Mouse (Mus musculus): ENCODE data around the gene Col27a1. TPM values are rescaled to one million over a fixed set of nuclear protein-coding genes. Genes with fewer than 3 reads are reported as not detected.

Gene Col27a1
- polyA plus RNA-seq, 1 experiment from 2014 or later, result 2.1 TPM

DNA sequence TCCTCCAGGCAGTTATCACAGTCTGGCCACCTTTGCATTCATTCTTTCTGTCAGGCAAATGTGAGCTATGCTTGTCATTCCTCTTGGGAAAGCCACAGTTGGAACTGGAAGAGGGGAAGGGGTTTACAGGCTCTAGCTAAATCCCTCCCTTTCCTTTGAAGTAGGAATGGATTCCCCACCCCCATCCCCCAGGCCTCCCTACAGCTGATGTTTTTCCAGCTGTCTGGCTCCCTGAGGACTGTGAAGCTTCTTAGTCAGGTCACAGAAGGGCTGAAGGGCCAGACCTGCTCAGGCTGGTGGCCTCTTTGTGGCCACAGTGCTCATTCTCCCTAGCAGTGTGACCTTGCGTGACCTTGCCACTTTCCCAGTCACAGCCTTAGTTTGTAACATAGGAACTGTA, 49.1 kb downstream of the Col27a1 start:
- Histone ChIP-seq H3K36me3 (ENCODE audit: control insufficient read depth, insufficient read depth) (no peaks in the 10 kb centered on the region), H3K4me1 (ENCODE audit: control insufficient read depth, low read depth, low read length) (no peaks in the 10 kb centered on the region), H3K9ac (ENCODE audit: low read depth, low read length) (no peak overlapping the region), H3K4me2 (ENCODE audit: low read depth, low read length) (no peak overlapping the region), H3K4me3 (ENCODE audit: low read depth, low read length) (no peak overlapping the region), H3K27ac (ENCODE audit: low read length) (no peak overlapping the region), H3K9me3 (replicated peaks; ENCODE audit: control insufficient read depth, low read length) (no peaks in the 10 kb centered on the region), H3K27me3 (ENCODE audit: control insufficient read depth, insufficient read depth, low read depth, low read length) (no peaks in the 10 kb centered on the region)
- WGBS (ENCODE audit: insufficient replicate concordance), result 65% methylated on average over 1 of the region's 1 CpGs
- no peak for ATAC-seq (ENCODE audit: low read depth)

DNA sequence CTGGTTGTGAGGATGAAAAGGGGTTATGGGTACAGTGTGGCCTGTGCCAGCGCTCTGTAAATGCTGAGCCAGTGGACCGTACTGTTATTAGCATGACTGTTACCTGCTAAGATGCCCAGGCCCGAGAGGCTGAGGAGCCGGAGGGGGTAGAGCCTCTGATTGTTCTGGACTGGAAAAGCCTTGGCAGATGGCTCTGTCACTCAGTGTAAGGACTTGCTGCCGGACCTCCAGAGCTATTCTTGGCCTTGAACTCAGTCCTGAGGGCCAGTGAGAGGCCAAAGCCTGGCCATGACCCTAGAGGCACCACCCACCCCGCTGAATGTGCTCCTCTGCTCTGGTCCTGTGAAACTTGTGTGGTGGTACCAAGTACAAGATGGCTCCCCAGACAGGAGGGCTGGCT, 52.5 kb downstream of the Col27a1 start:
- Histone ChIP-seq H3K4me1 (ENCODE audit: control insufficient read depth, low read depth, low read length) (no peaks in the 10 kb centered on the region), H3K9ac (ENCODE audit: low read depth, low read length) (no peak overlapping the region), H3K27me3 (ENCODE audit: control insufficient read depth, insufficient read depth, low read depth, low read length) (no peaks in the 10 kb centered on the region), H3K4me3 (ENCODE audit: low read depth, low read length) (no peak overlapping the region), H3K9me3 (replicated peaks; ENCODE audit: control insufficient read depth, low read length) (no peaks in the 10 kb centered on the region), H3K4me2 (ENCODE audit: low read depth, low read length) (no peak overlapping the region), H3K27ac (ENCODE audit: low read length) (no peak overlapping the region), H3K36me3 (ENCODE audit: control insufficient read depth, insufficient read depth) (no peaks in the 10 kb centered on the region)
- no peak for ATAC-seq (ENCODE audit: low read depth)
- WGBS (ENCODE audit: insufficient replicate concordance), result 65% methylated on average over 6 of the region's 6 CpGs

DNA sequence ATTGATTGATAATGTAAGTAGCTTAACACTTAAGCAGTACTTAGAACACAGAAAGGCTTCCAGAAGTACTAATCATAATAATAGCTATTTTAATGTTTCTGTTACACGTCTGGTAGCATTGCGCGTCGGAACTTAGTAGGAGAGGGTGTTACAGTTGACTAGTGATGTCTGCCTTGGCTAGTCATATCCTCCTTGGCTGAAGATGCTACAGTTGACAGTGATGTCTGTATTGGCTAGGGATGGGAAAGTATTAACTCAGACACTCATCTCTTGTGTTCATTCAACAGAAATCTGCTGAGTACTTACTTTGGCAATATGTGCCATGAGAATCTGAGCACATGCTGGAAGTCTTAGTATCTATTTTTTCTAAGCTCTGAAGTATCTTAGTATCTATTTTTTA, 53.3 kb downstream of the Col27a1 start:
- Histone ChIP-seq H3K4me2 (ENCODE audit: low read depth, low read length) (no peak overlapping the region), H3K27me3 (ENCODE audit: control insufficient read depth, insufficient read depth, low read depth, low read length) (no peaks in the 10 kb centered on the region), H3K9ac (ENCODE audit: low read depth, low read length) (no peak overlapping the region), H3K36me3 (ENCODE audit: control insufficient read depth, insufficient read depth) (no peaks in the 10 kb centered on the region), H3K4me3 (ENCODE audit: low read depth, low read length) (no peak overlapping the region), H3K4me1 (ENCODE audit: control insufficient read depth, low read depth, low read length) (no peaks in the 10 kb centered on the region), H3K27ac (ENCODE audit: low read length) (no peak overlapping the region), H3K9me3 (replicated peaks; ENCODE audit: control insufficient read depth, low read length) (no peaks in the 10 kb centered on the region)
- 75% methylated on average over 4 of the region's 4 CpGs for WGBS (ENCODE audit: insufficient replicate concordance)
- ATAC-seq (ENCODE audit: low read depth), result no peak

DNA sequence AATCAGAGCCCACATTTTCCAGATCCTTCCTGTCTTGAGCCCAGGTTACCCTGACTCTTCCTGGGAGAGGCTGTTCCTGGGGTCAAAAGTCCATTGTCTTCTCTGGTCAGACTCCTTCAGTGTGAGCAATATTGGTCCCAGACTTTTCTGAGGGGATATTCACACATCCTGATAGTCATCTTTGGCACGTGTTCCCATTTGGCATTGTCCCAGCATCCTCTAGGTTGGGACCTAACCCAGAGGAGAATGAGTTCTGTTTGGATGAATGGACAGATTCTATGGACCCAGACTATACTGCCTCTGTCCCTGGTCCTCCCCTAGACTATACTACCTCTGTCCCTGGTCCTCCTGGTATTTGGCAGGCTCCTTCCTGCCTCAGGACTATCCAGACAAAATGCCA, 53.8 kb downstream of the Col27a1 start:
- Histone ChIP-seq H3K4me2 (ENCODE audit: low read depth, low read length) (no peak overlapping the region), H3K4me3 (ENCODE audit: low read depth, low read length) (no peak overlapping the region), H3K36me3 (ENCODE audit: control insufficient read depth, insufficient read depth) (no peaks in the 10 kb centered on the region), H3K27ac (ENCODE audit: low read length) (no peak overlapping the region), H3K9me3 (replicated peaks; ENCODE audit: control insufficient read depth, low read length) (no peaks in the 10 kb centered on the region), H3K27me3 (ENCODE audit: control insufficient read depth, insufficient read depth, low read depth, low read length) (no peaks in the 10 kb centered on the region), H3K9ac (ENCODE audit: low read depth, low read length) (no peak overlapping the region), H3K4me1 (ENCODE audit: control insufficient read depth, low read depth, low read length) (no peaks in the 10 kb centered on the region)
- 41% methylated on average over 1 of the region's 1 CpGs for WGBS (ENCODE audit: insufficient replicate concordance)
- no peak for ATAC-seq (ENCODE audit: low read depth)

DNA sequence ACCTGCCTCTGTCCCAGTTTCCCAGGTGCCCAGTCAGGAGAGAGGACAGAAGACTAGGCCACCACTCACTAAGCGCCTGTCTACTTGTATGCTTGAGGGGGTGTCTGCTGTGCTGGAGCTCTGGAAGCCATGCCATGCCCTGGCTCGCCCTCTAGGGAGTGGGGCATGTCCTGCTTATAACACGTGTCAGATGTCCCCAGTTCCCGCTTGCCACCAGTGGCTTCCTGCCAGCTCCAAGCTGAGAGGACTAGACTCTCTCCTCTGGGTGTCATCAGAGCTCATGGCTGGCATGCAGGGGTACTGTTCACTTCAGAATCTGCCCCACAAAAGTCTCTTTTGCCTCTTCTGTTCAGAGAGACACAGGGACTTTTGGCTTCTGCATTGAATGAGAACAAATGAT, 55.0 kb downstream of the Col27a1 start:
- Histone ChIP-seq H3K27me3 (ENCODE audit: control insufficient read depth, insufficient read depth, low read depth, low read length) (no peaks in the 10 kb centered on the region), H3K36me3 (ENCODE audit: control insufficient read depth, insufficient read depth) (no peaks in the 10 kb centered on the region), H3K27ac (ENCODE audit: low read length) (no peak overlapping the region), H3K4me3 (ENCODE audit: low read depth, low read length) (no peak overlapping the region), H3K9me3 (replicated peaks; ENCODE audit: control insufficient read depth, low read length) (no peaks in the 10 kb centered on the region), H3K9ac (ENCODE audit: low read depth, low read length) (no peak overlapping the region), H3K4me2 (ENCODE audit: low read depth, low read length) (no peak overlapping the region), H3K4me1 (ENCODE audit: control insufficient read depth, low read depth, low read length) (no peaks in the 10 kb centered on the region)
- ATAC-seq (ENCODE audit: low read depth), result no peak
- 55% methylated on average over 4 of the region's 4 CpGs for WGBS (ENCODE audit: insufficient replicate concordance)

DNA sequence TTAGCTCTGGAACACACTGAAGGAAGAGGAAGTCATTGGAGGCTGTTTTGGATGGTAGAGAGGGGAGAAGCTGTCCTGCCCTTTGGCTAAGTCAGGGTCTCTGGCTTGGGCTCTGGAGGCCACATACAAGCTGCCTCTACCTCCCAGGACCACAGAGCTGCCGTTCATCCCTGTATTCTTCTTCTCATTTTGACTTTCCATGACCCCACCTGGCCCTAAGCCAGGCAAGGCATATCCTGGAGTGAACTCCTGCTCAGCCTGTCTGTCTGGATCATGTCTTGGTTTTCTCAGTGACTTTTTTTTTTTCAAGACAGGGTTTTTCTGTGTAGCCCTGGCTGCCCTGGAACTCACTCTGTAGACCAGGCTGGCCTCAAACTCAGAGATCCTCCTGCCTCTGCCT, 60.7 kb downstream of the Col27a1 start:
- Histone ChIP-seq H3K27ac (ENCODE audit: low read length) (no peak overlapping the region), H3K9ac (ENCODE audit: low read depth, low read length) (no peak overlapping the region), H3K4me3 (ENCODE audit: low read depth, low read length) (no peak overlapping the region), H3K9me3 (replicated peaks; ENCODE audit: control insufficient read depth, low read length) (no peaks in the 10 kb centered on the region), H3K36me3 (ENCODE audit: control insufficient read depth, insufficient read depth) (no peaks in the 10 kb centered on the region), H3K4me1 (ENCODE audit: control insufficient read depth, low read depth, low read length) (no peaks in the 10 kb centered on the region), H3K4me2 (ENCODE audit: low read depth, low read length) (no peak overlapping the region), H3K27me3 (ENCODE audit: control insufficient read depth, insufficient read depth, low read depth, low read length) (no peaks in the 10 kb centered on the region)
- no peak for ATAC-seq (ENCODE audit: low read depth)
- 67% methylated on average over 1 of the region's 1 CpGs for WGBS (ENCODE audit: insufficient replicate concordance)

DNA sequence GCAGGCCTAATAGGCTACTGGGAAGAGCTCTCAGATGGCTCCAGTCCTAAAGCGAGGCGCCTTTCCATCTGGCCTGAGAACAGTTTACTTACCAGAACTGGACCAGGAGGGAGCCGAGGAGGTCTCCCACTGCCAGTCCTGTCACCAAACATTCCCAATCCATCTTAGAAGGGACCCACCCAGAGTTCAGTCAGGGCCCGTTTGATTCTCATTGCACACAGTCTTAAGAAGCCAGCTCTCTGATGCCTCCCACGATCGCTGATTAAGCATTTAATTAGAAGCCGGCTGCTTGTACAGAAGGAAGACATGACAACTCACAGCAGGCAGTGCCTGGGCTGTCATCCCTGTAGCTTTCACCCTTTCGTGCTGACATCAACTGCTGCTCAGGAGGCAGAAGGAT, 61.4 kb downstream of the Col27a1 start:
- 60% methylated on average over 8 of the region's 8 CpGs for WGBS (ENCODE audit: insufficient replicate concordance)
- Histone ChIP-seq H3K27ac (ENCODE audit: low read length) (no peak overlapping the region), H3K9me3 (replicated peaks; ENCODE audit: control insufficient read depth, low read length) (no peaks in the 10 kb centered on the region), H3K9ac (ENCODE audit: low read depth, low read length) (no peak overlapping the region), H3K4me1 (ENCODE audit: control insufficient read depth, low read depth, low read length) (no peaks in the 10 kb centered on the region), H3K36me3 (ENCODE audit: control insufficient read depth, insufficient read depth) (no peaks in the 10 kb centered on the region), H3K4me3 (ENCODE audit: low read depth, low read length) (no peak overlapping the region), H3K4me2 (ENCODE audit: low read depth, low read length) (no peak overlapping the region), H3K27me3 (ENCODE audit: control insufficient read depth, insufficient read depth, low read depth, low read length) (no peaks in the 10 kb centered on the region)
- ATAC-seq (ENCODE audit: low read depth), result no peak

DNA sequence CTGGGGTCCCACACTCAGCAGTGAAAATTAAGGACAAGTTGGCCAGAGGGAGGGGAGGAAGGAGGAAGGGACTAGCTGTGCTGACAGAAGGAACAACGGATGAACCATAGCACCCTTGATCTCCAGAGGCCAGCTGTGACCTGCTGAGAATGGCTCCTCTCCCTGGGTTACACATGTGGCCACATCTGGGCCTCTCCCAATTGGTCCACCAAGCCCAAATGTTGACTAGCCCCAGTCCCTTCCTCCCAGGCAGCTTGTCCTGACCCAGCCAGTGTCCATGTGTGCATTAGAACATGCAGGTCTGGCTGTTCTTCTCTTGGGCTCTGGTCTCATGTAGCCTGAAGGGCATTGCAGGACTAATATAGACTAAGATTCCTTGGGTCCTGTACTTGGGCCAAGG, 62.8 kb downstream of the Col27a1 start:
- H3K9ac ChIP-seq (ENCODE audit: low read depth, low read length), result no peak overlapping the region
- H3K4me3 ChIP-seq (ENCODE audit: low read depth, low read length), result no peak overlapping the region
- no peak overlapping the region for H3K4me2 ChIP-seq (ENCODE audit: low read depth, low read length)
- no peaks in the 10 kb centered on the region for H3K9me3 ChIP-seq (replicated peaks; ENCODE audit: control insufficient read depth, low read length)
- no peaks in the 10 kb centered on the region for H3K36me3 ChIP-seq (ENCODE audit: control insufficient read depth, insufficient read depth)
- no peak for ATAC-seq (ENCODE audit: low read depth)
- WGBS (ENCODE audit: insufficient replicate concordance), result 65% methylated on average over 1 of the region's 1 CpGs
- H3K4me1 ChIP-seq (ENCODE audit: control insufficient read depth, low read depth, low read length), result no peaks in the 10 kb centered on the region
- H3K27ac ChIP-seq (ENCODE audit: low read length), result no peak overlapping the region
- H3K27me3 ChIP-seq (ENCODE audit: control insufficient read depth, insufficient read depth, low read depth, low read length), result no peaks in the 10 kb centered on the region

DNA sequence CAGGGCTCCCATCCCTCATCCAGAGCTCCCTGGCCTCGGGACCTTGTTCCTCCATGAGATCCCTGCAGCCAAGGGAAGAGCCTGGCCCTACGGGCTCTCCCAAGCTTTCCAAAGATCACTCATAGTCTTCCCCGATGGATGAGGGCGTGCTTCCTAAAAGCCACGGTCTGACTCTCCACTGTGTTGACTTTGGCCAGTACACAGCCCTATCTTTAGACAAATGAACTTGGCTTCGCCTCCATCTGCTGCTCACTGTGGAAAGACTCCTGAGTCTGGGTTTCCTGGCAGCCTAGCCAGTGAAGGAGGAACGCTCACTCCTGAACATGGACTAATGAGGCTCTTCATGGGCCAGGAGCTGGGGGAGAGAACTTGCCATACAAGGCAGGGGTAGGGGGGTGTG, 65.0 kb downstream of the Col27a1 start:
- H3K9ac ChIP-seq (ENCODE audit: low read depth, low read length), result no peak overlapping the region
- H3K27ac ChIP-seq (ENCODE audit: low read length), result no peak overlapping the region
- H3K4me2 ChIP-seq (ENCODE audit: low read depth, low read length), result no peak overlapping the region
- ATAC-seq (ENCODE audit: low read depth), result no peak
- H3K36me3 ChIP-seq (ENCODE audit: control insufficient read depth, insufficient read depth), result no peaks in the 10 kb centered on the region
- H3K4me1 ChIP-seq (ENCODE audit: control insufficient read depth, low read depth, low read length), result no peaks in the 10 kb centered on the region
- WGBS (ENCODE audit: insufficient replicate concordance), result 49% methylated on average over 7 of the region's 7 CpGs
- H3K27me3 ChIP-seq (ENCODE audit: control insufficient read depth, insufficient read depth, low read depth, low read length), result no peaks in the 10 kb centered on the region
- H3K9me3 ChIP-seq (replicated peaks; ENCODE audit: control insufficient read depth, low read length), result no peaks in the 10 kb centered on the region
- no peak overlapping the region for H3K4me3 ChIP-seq (ENCODE audit: low read depth, low read length)

DNA sequence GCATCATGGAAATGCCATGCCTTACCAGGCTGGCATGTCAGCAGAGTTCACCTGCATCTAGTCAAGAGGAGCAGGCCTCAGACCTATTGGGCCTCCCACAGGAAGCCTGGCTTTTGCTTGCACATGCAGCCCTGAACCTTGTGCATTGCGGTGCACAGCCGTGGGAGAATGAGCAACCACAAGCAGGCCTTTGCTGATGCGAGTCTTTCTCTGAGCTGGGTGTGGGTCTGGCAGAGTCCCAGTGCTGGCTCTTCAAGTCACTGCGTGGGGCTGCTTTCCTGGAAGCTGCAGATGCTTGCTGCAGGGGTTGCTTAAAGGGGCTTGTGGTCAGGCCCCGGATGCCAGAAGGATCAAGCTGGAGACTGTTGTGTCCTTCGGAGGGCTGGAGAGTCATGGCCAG, 67.9 kb downstream of the Col27a1 start:
- no peak overlapping the region for H3K4me3 ChIP-seq (ENCODE audit: low read depth, low read length)
- H3K9ac ChIP-seq (ENCODE audit: low read depth, low read length), result no peak overlapping the region
- 59% methylated on average over 6 of the region's 6 CpGs for WGBS (ENCODE audit: insufficient replicate concordance)
- H3K4me1 ChIP-seq (ENCODE audit: control insufficient read depth, low read depth, low read length), result no peaks in the 10 kb centered on the region
- no peak overlapping the region for H3K4me2 ChIP-seq (ENCODE audit: low read depth, low read length)
- H3K27me3 ChIP-seq (ENCODE audit: control insufficient read depth, insufficient read depth, low read depth, low read length), result no peaks in the 10 kb centered on the region
- no peak for ATAC-seq (ENCODE audit: low read depth)
- H3K9me3 ChIP-seq (replicated peaks; ENCODE audit: control insufficient read depth, low read length), result no peaks in the 10 kb centered on the region
- H3K36me3 ChIP-seq (ENCODE audit: control insufficient read depth, insufficient read depth), result no peaks in the 10 kb centered on the region
- H3K27ac ChIP-seq (ENCODE audit: low read length), result no peak overlapping the region

Data from liver, embryonic 16.5 days (tissue).